Mouse (Mus musculus) activated CD4-positive, CD25-positive, alpha-beta regulatory T cell, adult 4 months (primary cell): Measurements from ENCODE around the gene Vwa5b2. TPM values are rescaled to one million over a fixed set of nuclear protein-coding genes. Genes with fewer than 3 reads are reported as not detected.
A peak's percentile ranks its signal among the peaks of the same experiment; 100 is the strongest.

Source experiments
- ATAC-seq: one replicate; pipeline ENCODE4 v1.8.0; 2017
- polyA plus RNA-seq, 2 experiments: library from polyadenylated mRNA; unstranded; fragments of 100-300 nt; shearing (Covaris generic); gene quantifications; one replicate each; pipeline ENCODE4 v1.2.1; 2017

Gene Vwa5b2
- polyA plus RNA-seq, 2 experiments from 2014 or later: 0.11 to 0.42 TPM

DNA sequence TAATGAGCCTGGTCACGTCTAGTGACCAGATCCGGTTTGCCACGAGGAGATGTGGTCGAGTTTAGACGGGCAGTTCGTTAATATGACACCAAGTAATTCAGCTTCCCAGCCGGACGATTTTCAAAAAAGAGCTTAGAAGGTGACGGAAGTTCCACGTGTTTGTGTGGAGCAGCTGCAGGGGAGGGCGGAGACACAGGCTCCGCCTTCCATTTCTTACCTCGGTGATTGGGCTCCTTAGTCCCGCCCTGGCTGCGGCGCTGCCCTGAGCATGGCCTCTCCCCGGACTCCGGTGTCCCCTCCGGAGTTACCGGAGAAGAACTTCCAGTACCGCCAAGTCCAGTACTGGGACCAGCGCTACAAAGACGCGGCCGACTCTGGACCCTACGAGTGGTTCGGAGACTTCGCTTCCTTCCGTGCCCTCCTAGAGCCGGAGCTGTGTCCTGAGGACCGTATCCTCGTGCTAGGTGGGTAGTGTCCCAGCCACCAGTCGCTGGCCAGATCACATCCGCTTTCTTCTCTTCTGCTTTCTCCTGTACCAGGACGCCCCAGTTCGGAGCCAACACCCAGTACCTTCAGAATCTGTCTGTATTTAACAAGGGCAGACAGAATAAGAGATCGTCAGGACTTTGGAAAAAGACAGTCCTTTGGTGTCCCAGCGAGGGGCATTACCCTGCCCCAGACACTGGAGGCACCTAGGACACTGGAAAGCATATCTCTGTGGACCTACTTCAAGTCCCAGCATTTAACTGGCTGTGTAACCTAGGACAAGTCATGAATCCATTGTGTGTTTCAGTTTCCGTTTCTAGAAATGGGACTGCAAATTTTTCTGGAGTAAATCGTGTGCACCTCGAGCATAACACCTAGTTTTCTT is 22.3 kb downstream of the Vwa5b2 start, which contains the start of the genes Eef1akmt4, Gm49333 and Alg3:
Gene Eef1akmt4, plus strand, starts transcription at position 237 of the 871 bp plus-strand sequence.
Gene Gm49333, plus strand, starts transcription at position 254 of the 871 bp plus-strand sequence.
Gene Alg3, minus strand, starts transcription at position 379 of the 871 bp plus-strand sequence.
- ATAC-seq: peak; percentile 96

DNA sequence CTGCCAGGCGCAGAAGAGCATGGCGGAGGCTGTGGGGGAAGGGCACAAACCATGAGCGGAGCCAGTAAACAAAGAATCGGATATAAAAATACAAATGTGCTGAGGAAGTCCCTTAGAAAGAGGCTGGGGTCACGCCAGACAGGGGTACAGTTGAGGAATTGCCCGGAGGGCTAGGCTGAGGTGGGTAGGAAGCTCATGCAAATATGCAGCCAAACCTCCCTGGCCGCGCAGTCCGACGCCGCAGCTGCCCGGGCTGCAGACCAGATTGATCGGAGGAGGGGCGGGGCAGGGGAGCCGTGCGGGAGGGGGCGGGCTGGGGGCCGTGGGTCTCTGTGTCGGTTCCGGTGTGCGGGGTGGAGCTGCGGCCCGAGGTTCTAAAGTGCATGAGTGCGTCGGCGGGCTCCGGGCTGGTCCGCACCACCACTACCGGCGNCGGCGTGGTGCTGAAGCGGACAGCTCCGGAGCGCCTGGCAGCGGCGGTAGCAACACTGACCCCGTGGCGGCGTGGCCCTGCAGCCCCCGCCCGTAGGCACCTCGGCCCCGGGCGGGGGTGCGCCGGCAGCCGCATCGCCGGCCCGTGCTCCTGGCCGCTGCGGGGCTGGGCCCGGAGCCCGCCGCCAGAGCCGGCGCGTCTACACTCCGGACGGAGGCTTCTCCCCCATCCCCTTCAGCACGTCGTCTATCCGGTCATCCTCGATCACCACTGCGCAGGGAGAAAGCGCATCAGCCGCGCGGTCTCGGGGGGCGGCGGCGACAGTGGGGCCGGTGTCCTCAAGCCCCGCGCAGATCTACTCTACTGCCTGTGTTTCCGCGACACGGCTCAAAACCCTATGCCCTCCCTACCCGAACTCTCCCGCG is 30.5 kb downstream of the Vwa5b2 start:
- ATAC-seq: peak; percentile 29

DNA sequence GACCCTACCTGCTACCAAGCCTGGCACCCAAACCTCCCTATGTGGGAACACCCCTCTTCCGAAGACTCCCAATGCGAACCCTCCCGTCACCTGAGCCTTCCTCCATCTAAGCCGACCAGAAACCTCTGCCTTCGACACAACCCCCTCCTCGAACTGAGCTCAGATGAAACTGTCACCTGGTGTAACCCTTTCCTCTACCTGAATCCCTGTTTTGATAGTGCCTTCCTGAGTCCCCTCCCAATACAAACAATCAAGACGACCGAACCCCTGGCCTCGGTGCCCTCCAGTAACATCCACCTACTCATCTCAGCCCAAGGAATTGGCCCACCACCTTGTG is 31.1 kb downstream of the Vwa5b2 start:
- ATAC-seq: no peak

DNA sequence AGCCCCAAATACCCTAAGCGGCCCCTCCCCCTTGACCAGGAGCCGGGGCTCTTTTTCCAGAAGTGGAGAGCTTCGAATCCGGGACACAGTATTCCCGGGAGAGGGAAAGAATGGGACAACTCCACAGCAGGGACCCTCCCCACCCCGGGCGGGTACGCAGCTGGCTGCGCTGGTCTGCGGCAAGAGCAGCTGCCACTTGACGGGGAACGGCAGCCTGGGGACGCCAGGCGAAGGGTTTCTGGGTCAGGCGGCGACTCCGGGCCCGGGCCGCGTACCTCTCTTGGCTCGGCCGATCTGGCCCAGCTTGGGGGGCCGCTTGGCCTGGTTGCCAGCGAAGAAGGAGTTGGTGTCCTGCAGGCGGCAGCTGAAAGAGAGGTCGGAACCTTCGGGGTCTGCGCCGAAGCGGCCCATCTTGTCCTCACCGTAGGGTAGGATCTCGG is 31.5 kb downstream of the Vwa5b2 start:
- ATAC-seq: no peak

DNA sequence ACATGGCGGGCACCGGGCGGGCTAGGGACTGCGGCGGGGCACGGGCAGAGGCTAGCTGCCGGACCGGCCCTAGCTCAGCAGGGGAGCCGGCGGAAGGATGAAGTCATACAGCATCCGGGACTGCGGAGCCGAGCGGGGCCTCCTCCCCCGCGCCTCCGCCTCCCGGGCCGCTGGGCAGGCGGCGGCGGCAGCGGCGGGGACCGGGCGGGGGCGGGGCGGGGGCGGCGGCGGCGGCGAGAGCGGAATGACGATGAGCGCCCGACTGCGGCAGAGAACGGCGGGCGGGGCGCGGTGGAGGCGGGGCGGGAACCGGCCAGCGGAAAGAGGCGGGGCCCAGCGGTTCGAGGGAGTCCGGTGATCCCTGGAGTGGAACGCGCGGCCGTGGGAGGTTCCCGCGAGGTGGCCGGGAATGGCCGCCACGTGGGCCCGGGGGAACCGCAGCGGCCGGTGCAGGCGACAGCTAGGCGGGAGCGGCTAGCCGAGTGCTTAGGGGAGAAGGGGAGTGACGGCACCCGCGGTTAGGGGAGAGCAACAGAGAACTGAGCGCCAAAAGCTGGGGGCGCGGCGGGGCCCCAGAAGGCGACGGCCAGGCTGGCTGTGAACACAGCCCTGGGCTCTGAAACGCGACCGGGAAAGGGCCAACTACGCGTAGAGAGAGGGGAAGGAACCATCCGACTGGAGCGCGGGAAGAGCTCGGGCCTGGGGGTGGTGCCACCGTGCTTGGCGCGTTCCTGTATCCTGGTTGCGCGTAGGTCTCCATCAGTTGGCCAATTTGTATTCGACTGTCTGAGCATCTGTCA is 32.1 kb downstream of the Vwa5b2 start, which contains the start of gene Camk2n2:
Gene Camk2n2, minus strand, starts transcription at position 97 of the 800 bp plus-strand sequence.
- ATAC-seq: peak; percentile 21

DNA sequence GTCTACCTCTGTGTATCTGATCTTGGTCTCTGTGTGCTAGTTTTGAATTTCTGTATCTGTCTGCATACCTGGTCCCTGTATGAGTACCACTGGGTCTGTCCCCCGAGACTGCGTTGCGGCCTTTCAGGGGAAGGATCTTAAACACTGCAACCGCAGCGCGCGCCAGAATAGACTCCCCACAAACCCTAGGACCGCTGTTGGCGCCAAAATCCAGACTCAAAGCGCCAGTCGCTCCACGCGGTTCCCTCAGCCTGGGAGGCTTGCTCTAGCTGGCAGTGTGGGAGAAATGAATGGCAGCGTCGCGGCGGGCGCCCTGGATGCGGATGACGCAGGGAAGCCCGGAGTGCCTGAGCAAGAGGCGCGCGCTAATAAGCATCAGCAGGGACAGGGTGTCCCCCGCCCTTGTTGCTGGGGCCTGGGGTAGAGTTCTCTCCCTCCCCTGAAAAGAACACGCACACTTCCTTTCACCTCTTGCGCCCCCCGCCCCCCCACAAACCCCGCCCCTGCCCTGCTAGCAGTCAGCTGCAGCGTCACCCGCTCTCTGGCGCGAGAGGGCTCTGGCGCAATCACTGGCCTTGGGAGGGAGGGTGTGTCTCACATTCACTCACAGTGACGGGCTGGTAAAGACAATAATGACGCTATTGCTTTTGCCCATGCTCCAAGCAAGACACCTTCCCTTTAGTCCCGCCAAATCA is 32.9 kb downstream of the Vwa5b2 start:
- ATAC-seq: peak; percentile 36

DNA sequence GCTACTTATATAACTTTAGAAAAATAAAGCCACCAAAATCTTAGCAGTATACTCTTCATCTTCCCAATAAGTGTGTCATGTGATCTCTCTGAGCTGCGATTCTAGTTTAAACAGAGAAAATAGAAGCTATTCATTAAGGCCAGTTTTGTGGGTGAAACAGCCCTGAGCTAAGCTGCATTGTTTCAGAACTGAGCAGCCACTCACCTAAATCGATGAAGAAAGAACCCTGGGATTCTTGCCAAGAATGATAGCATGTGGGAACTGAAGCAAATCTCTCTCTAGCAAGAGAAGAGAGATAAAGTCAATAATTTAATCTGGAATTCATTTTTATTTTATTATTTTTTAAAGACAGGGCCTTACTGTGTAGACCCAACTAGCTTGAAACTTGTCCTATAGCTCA is 33.9 kb downstream of the Vwa5b2 start:
- ATAC-seq: no peak

DNA sequence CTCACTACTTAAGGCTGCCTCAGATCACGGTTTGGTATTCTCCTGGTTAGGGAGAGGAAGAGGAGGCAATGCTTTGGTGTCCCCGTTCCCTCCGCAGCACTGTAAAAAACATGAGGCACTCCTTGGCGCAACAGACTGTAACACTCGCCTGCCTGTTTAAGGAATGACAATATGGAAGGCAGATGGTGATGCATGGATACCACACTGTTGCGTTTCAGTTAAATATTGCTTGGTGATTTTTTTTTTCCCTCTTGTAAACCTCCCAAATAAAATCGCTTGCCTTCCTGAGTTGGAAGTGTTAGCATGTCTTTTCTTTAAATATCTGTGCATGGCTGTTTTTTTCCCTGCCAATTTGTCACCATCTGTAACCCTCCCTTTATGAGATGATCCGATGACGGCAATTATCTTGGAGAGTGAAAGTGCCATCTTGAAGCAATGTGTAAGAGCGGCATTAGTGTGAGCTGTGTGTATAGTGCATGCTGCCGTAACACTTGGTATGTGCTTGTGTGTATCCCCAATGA is 39.7 kb downstream of the Vwa5b2 start:
- ATAC-seq: no peak

DNA sequence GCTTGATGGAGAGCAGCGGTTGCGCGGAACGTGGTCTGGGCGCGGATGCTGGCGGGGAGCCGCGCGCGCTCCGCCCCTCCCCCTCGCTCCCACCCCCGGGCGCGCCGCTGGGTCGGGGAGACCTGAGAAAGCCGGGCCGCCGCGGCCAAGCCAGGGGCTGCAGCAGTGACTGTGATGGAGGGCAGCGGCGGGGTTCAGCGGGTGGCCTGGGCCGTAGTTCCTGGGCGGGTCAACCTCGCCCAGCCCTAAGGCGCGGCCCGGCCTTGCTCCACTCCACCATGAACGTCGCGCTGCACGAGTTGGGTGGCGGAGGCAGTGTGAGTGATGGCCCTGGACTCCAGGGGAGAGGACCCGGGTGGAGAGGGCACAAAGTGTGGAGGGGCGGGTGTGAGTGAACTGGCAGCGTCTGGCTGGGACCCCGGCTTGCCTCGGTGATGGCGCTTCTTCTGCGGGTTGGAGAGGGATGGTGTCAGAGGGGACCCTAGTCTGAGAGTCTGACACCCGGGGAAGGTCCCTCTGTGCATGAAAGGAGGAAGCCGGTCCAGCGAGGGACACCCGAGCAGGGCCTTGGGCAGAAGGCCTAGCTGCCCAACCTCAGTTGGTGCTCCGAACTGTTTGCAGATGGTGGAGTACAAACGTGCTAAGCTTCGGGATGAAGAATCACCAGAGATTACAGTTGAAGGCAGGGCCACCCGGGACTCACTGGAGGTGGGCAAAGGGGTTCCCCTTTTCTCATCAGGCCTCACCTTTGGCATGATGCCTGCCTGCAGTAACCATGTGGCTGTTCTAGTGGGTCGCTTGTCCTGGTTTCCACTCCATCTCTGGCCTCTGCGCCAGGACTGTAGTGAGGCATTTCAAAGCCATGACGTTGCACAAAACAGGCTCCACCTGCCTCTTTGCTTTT is 40.7 kb downstream of the Vwa5b2 start, which contains the start of gene Ece2:
Gene Ece2, plus strand, starts transcription at position 98 of the 904 bp plus-strand sequence.
- no peak for ATAC-seq

DNA sequence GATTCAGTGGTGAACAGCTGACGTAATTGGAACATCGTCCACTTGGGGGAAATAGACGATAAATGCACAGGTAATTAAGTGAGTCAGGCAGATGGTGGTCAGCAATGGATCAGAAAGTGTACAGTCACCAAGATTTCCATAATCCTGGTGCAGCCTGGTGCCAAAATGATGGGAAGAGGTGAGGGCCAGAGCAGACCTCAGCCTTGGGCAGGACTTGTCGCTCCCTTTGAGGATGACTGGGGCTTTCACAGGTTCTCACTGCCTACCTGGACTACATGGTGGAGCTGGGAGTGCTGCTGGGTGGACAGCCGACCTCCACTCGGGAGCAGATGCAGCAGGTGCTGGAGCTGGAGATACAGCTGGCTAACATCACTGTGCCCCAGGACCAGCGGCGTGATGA is 48.1 kb downstream of the Vwa5b2 start:
- ATAC-seq: no peak

DNA sequence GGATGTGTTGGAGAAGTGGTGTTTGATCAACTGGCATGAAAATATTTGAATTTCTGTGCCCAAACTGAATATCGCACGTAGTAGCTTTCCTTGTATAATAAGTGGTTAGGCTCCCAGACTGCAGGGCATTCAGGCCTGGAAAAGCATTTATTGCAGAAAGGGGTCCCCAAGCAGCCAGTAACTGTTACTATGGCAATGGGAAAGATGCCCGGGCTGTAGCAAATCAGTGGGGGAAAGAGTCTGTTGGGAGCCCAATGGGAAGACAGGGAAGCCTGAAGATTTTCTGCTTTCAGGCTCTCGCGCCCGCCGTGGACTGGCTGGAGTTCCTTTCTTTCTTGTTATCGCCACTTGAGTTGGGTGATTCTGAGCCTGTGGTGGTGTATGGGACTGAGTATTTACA is 49.1 kb downstream of the Vwa5b2 start:
- no peak for ATAC-seq

DNA sequence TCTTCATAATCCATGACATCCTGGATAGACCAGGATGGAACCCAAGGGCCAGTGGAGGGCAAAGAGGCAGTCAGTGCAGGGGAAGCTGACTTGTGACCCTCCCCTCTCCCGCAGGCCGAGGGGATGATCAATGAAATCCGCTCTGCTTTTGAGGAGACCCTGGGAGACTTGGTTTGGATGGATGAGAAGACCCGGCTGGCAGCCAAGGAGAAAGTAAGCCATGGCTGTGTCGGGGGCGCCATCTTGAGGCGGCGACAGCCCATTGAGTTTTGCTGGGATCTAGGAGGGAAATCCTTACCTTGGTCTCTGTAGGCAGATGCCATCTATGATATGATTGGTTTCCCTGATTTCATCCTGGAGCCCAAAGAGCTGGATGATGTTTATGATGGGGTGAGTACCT is 52.9 kb downstream of the Vwa5b2 start:
- peak; percentile 59 for ATAC-seq

DNA sequence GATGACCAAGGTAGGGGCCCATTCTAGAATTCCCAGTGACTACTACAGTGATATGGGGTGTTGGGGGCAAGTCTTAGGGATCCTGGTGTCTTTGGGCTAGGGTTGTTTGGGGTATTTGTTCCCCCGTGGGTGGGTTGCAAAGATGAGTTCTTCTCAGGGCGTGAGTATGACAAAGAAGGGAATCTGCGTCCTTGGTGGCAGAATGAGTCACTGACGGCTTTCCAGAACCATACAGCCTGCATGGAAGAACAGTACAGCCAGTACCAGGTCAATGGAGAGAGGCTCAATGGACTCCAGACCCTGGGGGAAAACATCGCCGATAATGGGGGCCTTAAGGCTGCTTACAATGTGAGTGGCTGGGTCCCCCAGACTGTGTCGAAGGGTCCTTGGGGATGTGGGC is 54.6 kb downstream of the Vwa5b2 start:
- no peak for ATAC-seq

DNA sequence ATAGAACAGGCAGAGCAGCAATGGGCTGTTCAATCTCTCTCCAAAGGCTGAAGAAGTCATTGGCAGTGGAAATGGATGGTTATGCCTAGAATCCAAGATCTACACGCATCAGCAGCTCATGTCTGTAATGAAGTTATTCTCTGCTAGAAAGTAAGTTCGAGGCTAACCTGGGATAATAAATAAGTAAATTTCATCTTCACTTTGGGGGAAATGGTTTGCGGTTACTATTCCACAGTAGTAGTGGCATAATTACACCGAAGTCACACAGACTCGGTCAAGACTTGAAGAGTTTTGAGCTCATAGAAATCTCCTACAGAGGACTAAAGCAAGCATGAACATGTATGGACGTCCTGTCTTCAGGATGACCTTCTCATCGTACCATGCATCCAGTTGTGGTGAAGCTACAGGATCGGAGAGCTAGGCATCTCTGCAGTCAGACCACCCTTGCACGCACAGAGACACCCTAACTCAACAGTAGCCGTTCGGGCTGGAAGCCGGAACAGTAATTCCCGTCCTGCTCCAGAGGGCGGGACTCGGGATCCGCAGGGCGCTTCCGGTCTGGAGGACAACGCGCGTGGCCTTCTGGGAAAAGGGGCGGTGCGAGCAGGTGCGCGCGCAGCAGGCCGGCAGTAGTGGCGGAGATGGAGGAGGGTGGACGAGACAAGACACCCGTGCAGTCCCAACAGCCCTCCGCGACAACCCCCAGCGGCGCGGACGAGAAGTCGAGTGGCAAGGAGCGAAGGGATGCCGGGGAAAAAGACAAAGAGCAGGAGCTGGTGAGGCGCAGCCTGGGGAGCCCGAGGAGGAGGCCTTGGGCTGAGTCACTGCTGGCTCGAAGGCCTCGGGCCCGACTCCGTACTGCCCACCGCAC is 62.0 kb downstream of the Vwa5b2 start, which contains the start of gene Psmd2:
Gene Psmd2, plus strand, starts transcription at position 577 of the 871 bp plus-strand sequence.
- ATAC-seq: peak; percentile 97

DNA sequence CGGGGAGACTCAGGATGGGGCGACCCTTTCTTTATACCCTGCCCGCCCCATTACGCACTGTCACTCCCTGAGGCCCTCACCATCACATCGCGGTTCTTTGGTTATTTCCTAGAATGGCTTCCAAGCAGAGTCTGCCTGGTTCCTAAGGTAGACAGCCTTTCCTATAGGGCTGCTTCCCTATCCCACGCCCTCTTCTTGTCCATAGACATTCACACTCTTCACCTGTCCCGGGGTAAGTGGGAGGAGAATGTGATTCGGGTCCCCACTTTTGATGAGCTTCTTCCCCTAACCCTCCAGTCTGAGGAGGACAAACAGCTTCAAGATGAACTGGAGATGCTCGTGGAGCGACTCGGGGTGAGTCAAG is 62.7 kb downstream of the Vwa5b2 start:
- ATAC-seq: no peak

DNA sequence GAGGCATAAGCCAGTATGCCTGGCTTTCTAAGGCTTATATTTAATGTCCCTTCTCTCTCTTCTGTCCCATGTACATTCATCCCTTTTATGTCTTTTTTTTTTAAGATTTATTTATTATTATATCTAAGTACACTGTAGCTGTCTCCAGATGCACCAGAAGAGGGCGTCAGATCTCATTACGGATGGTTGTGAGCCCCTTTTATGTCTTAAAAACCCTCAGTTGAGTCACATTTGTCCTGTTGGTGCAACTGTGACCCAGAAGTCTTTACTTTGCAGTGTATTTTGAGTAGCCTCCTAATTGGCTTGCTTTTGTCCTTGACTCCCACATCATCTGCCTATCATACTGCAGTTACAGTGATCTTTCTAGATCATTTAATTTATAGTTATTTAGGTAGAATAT is 64.0 kb downstream of the Vwa5b2 start:
- no peak for ATAC-seq
